Mouse (Mus musculus) brain, embryonic 14.5 days (tissue): ENCODE measurements around the gene Mbnl2.

Source experiments
- CTCF ChIP-seq: fragments of 200-500 bp; IDR thresholded peaks from 2 replicates; pipeline ENCODE4 v1.5.1; 2012; ENCODE audit warnings: inconsistent platforms, mild to moderate bottlenecking, moderate library complexity, borderline replicate concordance; ENCODE audit not compliant: insufficient read depth, insufficient read length; ENCODE audit errors: extremely low read depth
- POLR2A ChIP-seq: fragments of 200-500 bp; IDR thresholded peaks from 2 replicates; pipeline ENCODE4 v1.6.1; 2012; ENCODE audit warnings: mild to moderate bottlenecking, inconsistent platforms, borderline replicate concordance; ENCODE audit not compliant: poor library complexity, insufficient read depth, insufficient read length, severe bottlenecking; ENCODE audit errors: extremely low read depth

DNA sequence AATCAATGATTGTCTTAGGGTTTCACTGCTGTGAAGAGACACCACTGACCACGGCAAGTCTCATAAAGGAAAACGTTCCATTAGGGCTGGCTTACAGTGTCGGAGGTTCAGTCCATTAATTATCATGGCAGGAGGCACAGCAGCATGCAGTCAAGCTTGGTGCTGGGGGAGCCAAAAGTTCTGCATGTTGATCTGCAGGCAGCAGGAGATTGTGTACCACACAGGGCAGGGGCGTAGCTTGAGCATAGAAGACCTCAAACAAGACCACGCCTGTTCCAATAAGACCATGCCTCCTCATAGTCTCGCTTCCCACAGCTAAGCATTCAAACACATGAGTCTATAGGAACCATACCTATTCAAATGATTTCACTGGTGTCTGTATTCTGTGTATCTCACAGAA lies 85.7 kb downstream of the Mbnl2 start:
- TF ChIP-seq POLR2A (no peak), CTCF (no peak)
